Mouse (Mus musculus): ENCODE data around the gene Cand2.

Cand2 gene

DNA sequence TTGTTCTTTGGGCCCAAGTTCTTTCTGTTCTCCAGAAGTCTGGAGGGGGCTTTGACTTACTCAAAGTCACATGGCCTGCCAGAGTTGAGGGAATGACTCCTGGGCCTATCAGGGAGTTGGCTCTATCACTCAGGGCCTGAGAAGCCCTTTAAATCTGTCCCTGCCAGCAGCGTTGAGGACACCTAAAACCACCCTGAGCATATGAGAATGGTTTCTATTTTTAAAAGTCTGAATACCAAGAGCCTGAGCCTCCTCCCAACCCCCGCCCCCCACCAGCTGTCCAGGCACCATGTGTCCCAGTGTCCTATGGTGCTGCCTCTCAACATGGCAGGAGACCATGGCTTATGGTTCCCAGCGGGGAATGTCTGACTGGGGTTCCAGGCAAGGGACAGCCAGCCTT, 1.5 kb downstream of the Cand2 start:
- DNase-seq = no peak

DNA sequence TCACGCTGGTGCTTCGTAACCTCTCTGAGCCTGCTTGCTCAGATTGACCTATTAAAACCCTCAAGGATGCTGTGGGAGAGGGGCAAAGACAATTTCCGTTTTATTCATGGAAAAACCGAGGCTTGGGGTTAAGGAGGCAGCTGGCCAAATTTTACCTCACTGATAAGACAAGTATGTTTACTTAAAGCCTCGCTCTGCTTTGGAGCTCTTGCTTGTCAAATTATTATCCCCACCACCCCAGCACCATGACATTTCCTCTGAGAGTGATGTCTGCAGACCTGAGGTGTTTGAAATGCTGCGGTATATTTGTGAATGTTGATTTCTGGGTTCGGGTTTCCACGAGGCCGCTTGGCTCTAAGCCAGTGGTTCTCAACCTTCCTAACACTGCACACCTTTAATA, 2.0 kb downstream of the Cand2 start:
- no peak for DNase-seq

- no peak for DNase-seq
These were observed 8.4 kb downstream of the Cand2 start for GRCm38 (mm10) chr6:115782781-115783180.

DNA sequence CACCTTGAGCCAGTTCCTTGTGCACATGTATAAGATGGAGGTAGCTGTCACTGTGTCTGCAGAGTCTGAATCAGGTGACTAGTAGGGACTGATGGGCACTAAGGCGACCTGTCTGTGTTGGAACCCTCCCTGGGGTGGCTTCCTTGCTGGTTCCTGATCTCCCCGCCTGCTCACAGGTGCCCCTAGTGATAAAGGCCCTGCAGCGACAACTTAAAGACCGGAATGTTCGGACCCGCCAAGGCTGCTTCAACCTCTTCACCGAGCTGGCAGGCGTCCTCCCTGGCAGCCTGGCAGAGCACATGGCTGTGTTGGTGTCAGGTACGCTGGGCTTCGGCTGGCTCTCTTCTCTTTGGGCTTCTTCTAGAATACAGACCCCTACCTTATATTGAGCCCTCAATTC, 16.7 kb downstream of the Cand2 start:
- DNase-seq = no peak

DNA sequence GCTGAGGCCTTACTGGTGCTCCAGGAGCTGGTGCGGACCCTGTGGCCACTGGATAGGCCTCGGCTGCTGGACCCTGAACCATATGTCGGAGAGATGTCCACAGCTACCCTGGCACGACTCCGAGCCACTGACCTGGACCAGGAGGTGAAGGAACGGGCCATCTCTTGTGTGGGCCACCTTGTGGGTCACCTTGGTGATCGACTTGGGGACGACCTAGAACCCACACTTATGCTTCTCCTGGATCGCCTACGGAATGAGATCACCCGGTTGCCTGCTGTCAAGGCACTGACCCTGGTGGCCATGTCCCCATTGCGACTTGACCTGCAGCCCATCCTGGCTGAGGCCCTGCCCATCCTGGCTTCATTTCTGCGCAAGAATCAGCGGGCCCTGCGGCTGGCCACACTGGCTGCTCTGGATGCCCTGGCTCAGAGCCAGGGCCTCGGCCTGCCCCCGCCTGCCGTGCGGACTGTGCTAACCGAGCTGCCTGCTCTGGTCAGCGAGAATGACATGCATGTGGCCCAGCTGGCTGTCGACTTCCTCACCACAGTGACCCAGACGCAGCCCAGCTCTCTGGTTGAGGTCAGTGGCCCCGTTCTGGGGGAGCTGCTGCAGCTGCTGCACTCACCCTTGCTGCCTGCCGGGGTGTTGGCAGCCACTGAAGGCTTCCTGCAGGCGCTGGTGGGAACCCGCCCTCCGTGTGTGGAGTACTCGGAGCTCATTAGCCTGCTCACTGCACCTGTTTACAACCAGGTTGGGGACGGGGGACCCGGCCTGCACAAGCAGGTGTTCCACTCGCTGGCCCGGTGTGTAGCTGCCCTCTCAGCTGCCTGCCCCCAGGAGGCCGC, 17.7 kb downstream of the Cand2 start:
- DNase-seq = peak; percentile 69 to 74

- DNase-seq = peak; percentile 50 to 77
These were observed 18.4 kb downstream of the Cand2 start for GRCm38 (mm10) chr6:115792691-115793215.

- no peak for DNase-seq
These were observed 27.5 kb downstream of the Cand2 start for GRCm38 (mm10) chr6:115801811-115802210.

DNA sequence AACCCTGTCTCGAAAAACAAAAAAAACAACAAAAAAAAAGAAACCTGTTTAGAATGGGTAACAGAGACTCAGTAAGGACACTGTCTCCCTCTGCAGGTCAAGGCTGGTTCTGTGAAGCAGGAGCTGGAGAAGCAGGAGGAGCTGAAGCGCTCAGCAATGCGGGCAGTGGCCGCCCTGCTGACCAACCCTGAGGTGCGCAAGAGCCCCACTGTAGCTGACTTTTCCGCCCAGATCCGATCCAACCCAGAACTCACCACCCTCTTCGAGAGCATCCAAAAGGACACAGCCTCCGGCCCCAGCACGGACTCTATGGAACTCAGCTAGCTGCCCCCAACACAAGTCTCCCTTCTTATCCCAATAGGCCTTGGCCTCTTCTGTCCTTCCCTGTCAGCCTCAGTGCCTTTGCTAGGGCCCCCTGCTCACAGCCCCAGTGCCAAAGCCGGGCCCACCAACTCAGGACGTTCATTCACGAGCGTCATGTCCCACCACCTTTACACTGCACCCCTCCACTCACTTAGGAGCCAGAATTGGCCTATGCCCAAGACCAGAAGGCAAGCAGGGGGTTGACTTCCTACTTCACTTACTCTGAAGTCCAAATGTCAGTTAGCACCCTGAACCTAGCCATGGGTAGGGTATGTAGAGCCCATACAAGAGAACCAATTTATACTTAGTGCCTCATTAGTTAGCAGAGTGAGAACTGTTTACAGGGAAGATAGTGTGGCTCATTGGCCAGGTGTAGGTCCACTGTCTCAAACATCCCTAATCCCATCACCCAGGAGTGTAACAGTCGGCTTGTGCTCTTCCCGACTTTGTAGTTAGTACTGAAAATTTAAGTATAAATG, 29.4 kb downstream of the Cand2 start:
- peak; percentile 79 to 91 for DNase-seq

GRCm38 (mm10) chr6:115804432-115805192, 30.3 kb downstream of the Cand2 start:
- DNase-seq = no peak

DNA sequence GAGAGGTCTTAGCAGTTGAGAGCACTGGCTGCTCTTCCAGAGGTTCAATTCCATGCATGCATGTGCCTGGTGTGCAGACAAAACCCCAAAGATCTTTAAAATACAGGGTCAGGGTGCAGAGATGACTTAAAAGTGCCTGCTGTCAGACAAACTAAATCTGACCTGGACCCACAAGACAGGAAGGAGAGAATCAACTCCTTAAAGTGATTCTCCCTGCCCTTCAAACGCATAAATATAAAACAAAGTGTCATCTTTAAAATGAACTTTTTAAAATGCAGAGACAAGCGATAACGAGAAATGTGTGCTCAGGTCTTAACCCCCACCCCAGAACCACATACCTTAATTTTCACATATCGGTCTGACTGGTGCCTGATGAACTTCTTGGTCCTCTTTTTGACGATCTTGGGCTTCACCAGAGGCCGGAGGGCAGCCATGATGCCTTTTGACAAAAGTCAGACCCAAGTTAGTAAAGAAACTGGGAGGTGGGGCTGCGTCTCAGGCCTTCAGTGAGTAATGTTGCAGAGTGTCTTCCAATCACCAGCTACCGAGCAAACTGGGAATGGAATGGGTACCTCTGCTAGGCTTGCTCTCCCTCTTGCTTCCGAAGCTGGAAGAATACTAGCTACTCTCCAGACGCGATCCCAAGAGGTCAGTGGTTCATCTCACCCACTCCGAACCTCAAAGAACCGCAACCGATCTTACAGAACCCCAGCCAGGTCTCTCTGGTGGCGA, 33.3 kb downstream of the Cand2 start:
- DNase-seq = peak in 1 of 2 experiments; percentile 14

- peak in 1 of 2 experiments; percentile 12 for DNase-seq
These were observed 33.8 kb downstream of the Cand2 start for GRCm38 (mm10) chr6:115808196-115808487.

DNA sequence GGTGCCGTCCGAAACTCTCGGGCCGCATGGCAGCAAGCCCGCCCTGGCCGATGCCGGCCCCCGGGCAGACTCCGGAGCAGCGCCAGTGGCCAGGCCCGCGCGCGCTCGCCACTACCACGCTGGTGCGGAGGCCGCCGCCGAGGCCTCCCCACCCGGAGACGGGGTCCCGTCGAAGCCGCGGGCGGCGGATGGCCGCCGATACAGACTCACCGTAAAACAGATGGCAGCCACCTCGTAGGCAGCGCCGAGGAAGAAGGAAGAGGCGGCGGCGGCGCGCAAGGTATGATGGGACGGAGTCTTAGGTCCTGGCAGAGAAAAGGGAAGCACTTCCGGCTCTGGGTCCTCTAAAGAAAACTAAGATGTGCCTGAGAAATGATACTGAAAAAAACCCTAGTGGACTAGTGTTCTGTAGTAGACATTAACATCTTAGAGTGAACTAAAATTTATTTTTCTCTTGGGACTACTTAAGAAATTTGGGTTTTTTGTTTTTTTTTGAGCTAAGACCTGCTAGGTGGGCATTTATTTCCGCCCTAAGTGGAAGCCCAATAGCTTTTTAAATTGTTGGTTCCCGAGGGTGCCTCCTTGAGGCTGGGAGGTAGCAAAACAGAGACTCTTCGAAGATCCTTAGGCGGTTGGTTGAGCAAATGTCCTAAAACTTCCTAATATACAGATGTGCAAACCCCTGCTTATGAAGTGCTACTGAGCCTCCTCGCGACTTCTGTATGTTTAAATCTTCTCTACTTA, 34.3 kb downstream of the Cand2 start, which contains the start of gene Rpl32:
Rpl32 (minus strand) TSS at position 260 of the 744 bp plus-strand sequence.
- peak; percentile 90 for DNase-seq

DNA sequence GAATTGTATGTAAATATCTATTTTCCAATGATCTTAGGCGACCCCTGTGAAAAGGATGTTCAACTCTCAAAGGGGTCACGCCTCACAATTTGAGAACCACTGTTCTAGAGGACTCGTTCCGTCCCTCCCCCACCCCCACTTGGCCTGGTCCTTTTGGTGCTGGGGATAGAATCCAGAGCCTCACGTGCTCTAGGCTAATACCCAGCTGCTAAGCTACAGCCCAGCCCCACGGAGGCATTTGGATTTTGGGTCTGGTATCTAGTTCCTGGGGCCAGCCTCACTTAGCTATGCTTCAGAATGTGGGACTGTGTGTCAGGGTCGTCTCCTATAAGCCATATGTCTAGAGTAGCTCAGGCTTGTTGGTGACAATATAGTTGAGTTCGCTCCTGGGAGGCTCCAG, 37.3 kb downstream of the Cand2 start:
- DNase-seq = no peak

DNA sequence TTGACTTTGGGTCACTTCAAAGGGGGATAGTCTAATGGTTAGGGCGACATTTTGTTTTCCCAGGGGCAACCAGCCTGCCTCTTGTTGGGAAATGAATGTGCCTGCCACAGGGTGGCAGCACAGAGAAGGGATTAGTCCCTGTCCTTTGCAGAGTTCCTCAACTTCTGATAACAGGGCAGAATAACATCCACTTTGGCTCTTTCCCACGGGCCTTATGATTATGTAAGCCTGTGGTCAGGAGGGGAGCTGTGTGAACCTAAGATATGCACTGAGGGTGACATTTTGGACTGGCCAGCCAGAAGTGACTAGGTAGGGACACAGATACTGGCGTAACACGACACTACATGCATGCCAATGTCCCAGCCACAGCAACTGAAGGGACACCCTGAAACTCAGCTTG, 39.8 kb downstream of the Cand2 start:
- peak; percentile 68 to 86 for DNase-seq

- DNase-seq = no peak
These were observed 40.7 kb downstream of the Cand2 start for GRCm38 (mm10) chr6:115815041-115815440.

- no peak for DNase-seq
These were observed 43.8 kb downstream of the Cand2 start for GRCm38 (mm10) chr6:115818129-115818528.

DNA sequence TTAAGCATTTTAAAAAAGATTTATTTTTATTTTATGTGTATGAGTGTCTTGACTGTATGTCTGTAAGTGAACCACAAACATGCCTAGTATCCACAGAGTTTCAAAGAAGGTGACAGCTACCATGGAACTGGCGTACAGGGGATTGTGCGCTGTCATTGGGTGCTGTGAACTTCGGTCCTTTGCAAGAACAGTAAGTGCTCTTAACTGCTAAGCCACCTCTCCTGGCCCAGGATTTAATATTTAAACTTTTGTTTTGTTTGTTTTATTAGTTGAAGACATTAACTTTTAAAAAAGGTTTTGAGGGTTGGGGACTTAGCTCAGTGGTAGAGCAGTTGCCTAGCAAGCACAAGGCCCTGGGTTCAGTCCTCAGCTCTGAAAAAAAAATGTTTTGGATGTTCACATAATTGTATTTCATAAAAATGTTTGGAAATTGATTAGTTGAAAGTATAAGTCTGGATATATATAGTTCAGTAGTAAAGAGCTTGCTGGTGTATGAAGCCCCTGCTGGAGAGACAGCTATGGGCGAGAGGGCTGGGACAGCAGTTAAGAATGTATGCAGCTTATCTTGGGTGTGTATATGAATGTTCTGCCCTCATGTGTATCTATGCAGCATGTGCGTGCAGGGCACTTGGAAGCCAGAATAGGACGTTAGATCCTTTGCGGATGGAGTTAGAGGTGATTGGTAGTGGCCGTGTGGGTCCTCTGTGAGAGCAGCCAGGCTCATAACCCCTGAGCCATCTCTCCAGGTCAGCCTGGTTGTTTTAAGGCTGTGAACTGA, 47.1 kb downstream of the Cand2 start:
- DNase-seq = peak in 1 of 2 experiments; percentile 39

DNA sequence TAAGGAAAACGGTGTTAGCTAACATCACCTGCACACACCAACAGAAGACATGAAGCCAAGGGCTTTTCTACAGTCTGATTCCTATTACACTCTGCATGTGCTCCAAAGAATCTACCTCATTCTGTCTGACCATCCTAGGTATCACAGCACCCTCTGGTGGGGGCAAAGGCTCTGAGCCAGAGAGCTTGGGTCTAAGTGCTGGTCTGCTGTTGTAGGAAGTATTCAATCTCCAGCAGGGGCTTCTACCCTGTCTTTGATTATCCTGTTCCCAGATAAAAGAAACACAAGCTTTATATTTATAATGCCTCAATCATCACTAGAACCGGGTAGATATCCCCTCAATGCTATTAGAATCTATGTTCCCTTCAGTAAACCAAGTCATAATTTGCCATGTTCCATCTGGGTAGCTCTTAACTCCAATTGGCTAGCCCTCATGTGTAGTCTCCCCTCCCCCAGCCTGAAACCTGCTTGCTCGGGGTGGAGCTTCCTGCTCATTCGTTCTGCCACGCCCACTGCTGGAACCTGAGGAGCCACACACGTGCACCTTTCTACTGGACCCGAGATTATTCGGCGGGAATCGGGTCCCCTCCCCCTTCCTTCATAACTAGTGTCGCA, 49.6 kb downstream of the Cand2 start:
- peak; percentile 65 to 82 for DNase-seq

DNA sequence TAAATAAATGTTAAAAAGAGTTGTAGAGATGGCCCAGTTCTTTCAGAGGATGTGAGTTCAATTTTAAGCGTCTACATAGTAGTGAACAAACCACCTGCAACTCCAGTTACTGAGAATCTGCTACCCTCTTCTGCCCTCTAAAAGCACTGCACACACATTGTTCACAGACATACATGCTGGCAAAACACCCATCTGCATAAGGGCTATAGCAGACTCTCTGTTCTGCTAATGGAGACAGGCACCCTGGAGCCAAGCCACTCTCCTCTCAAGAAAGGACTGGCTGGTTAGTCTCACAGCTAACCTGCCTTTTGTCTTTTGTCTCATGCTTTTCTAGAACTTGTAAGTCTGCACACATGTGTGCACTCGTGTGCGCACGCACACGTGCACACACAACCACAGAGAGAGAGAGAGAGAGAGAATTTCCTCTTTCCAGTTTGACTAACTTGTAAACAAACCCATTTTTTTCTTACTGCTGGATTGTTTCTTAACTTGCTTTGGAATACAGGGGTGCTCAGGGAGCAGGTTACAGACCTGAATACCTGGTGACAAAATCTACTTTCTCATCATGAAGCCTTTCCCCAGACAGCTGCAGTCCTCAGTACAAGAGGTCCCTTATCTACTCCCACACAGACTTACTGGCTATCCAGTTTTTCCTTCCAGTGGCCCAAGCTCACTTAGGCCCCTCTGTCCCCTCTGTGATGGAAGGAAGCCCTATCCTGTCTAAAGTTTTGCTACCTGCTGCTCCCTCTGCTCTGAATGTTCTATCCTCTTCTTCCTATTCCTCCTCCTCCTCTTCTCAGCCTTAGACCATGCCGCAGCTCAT, 56.7 kb downstream of the Cand2 start:
- no peak for DNase-seq

Data from kidney, postnatal 36 days (tissue).